Comparison of ENCODE assay signal across 15 mouse cellular contexts in the genomic region with DNA sequence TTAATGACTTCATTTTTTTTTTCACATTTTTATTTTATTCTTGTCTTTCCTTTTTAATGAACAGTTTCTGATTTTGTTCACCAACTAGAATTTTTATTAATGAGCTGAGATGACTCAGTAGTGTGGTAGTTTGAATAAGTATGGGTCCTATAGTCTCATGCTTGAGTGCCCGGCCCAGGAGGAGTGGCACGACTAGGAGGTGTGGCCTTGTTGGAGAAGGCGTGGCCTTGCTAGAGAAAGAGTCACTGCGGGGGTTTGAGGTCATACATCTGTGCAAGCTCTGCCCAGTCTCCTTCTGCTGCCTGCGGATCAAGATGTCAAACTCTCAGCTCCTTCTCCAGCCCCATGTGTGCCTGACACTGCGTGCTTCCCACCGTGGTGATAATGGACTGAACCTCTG. TPM values are rescaled to one million over a fixed set of nuclear protein-coding genes. Genes with fewer than 3 reads are reported as not detected.
"Had no signal": no experiment of that assay in that cellular context is flagged by ENCODE, and none has a peak within 500 bp of the region (broad histone marks: within the 10 kb centered on the region; RNA-seq: fewer than 3 reads in every experiment).

No protein-coding gene starts in this region.

- H3K9me3 ChIP-seq: limb, embryonic 13.5 days; liver, embryonic 13.5 days; midbrain, embryonic 15.5 days; neural tube, embryonic 13.5 days; stomach, embryonic 15.5 days had no signal

- H3K4me3 ChIP-seq: limb, embryonic 13.5 days; liver, embryonic 13.5 days; midbrain, embryonic 15.5 days; neural tube, embryonic 13.5 days; stomach, embryonic 15.5 days had no signal

- H3K4me2 ChIP-seq: limb, embryonic 13.5 days; liver, embryonic 13.5 days; midbrain, embryonic 15.5 days; neural tube, embryonic 13.5 days; stomach, embryonic 15.5 days had no signal

- H3K9ac ChIP-seq: limb, embryonic 13.5 days; liver, embryonic 13.5 days; midbrain, embryonic 15.5 days; neural tube, embryonic 13.5 days; stomach, embryonic 15.5 days had no signal

- DNase-seq: kidney, adult 18-20 months; kidney, postnatal 10 days; left cerebral cortex, postnatal 4 days; liver, embryonic 13.5 days; lung, adult 2 months; lung, postnatal 36 days; right cerebral cortex, postnatal 14 days; thymus, adult 2 months; thymus, postnatal 25 days had no signal

- H3K4me1 ChIP-seq: liver, embryonic 13.5 days; midbrain, embryonic 15.5 days; neural tube, embryonic 13.5 days; stomach, embryonic 15.5 days had no signal

- H3K27ac ChIP-seq: limb, embryonic 13.5 days; liver, embryonic 13.5 days; midbrain, embryonic 15.5 days; neural tube, embryonic 13.5 days; stomach, embryonic 15.5 days had no signal

- H3K27me3 ChIP-seq: neural tube, embryonic 13.5 days; stomach, embryonic 15.5 days had no signal

- ATAC-seq: lung, postnatal 0 days; midbrain, embryonic 15.5 days had no signal

- H3K36me3 ChIP-seq: limb, embryonic 13.5 days; liver, embryonic 13.5 days; midbrain, embryonic 15.5 days; neural tube, embryonic 13.5 days; stomach, embryonic 15.5 days had no signal

RNA-seq across cellular contexts. Expression of gene Pcolce2, which starts 49.3 kb away (rescaled TPM):
- total RNA-seq: monocyte, adult 5-6 weeks had no signal
